Mouse (Mus musculus): ENCODE data around the gene Mocs2. TPM values are rescaled to one million over a fixed set of nuclear protein-coding genes. Genes with fewer than 3 reads are reported as not detected.

Mocs2 gene
- 0.84 and 1.0 TPM in 2 replicates for polyA plus RNA-seq (2012)

GRCm38 (mm10) chr13:114817751-114818360 lies at the start of gene Mocs2:
Mocs2 (plus strand) TSS chr13:114818236.
- TF ChIP-seq GATA1 (IDR thresholded peaks at IDR 0.05; ENCODE audit: low read length): no peak

GRCm38 (mm10) chr13:114791511-114791910 lies 26.5 kb upstream of the Mocs2 start:
- TF ChIP-seq GATA1 (IDR thresholded peaks at IDR 0.05; ENCODE audit: low read length): no peak

DNA sequence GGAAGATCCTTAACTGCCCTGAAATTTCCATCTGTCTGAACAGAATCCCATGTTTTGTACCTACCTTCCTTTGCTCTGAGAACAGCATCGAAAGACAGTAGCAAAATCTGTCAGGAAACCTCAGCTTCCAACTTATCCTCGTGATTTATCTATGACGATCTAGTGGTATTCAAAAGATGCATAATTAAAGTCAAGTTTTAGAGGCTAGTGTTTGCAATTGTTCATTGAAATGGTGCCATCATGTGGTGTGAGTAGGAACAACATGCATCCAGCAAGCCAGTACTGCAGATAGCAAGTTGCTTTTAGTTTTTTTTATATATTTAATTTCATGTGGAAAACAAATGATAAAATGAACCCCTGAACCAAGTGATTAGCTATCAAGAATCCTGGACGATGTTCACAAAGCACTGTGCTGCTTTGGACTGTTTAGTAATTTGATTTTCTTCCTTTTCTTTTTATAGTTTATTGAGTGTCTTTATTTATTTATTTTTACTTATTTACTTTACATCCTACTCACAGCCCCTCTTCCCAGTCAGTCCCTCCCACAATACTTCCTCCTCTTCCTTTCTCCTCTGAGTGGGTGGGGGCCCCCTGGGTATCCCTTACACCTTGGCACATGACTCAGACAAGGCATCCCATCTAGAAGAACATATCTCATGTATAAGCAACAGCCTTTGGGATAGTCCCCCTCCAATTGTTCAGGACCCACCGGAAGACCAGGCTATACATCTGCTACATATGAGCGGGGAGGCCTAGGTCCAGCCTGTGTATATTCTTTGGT lies 24.6 kb upstream of the Mocs2 start:
- TF ChIP-seq GATA1 (IDR thresholded peaks at IDR 0.05; ENCODE audit: low read length): no peak

DNA sequence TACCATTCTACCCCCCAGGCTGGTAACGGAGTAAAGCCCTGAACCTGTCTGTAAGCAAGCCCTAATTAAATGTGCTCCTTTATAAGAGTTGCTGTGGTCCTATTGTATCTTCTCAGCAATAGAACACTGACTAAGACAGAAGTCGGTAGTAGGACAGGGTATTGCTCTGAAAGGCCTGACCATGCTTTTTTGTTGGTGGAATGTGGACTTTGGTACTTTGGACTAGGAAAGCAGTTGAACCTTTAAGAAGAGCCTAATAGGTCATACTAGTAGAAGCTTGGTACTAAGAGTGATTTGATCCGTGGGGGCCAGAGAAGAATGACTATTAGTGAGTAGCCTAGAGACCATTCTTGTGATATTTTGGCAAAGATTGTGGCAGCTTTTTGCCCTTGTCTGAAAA lies 16.2 kb upstream of the Mocs2 start:
- TF ChIP-seq GATA1 (IDR thresholded peaks at IDR 0.05; ENCODE audit: low read length): no peak

DNA sequence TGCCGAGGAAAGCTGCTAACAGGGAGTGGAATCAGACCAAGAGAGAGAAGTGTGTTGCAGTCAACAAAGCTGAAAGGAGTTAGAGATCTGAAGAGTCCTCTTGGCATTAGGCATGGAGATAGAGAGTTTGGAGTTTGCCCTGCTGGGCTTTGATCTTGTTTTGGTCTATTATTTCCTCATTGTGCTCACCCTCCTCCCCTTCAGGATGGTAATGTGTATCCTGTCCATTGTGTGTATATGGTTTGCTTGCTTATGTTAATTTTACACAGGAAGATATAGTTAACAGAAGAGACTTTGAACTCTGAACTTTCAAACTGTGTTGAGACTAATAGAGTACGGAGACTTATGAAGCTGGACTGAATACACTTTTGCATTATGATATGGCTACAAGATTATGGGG lies 15.1 kb upstream of the Mocs2 start:
- no peak for TF ChIP-seq GATA1 (IDR thresholded peaks at IDR 0.05; ENCODE audit: low read length)

GRCm38 (mm10) chr13:114809624-114810210 lies 8.3 kb upstream of the Mocs2 start:
- no peak for TF ChIP-seq GATA1 (IDR thresholded peaks at IDR 0.05; ENCODE audit: low read length)

- TF ChIP-seq GATA1 (IDR thresholded peaks at IDR 0.05; ENCODE audit: low read length): no peak
Observed at GRCm38 (mm10) chr13:114818513-114818912, 477 bp downstream of the Mocs2 start.

DNA sequence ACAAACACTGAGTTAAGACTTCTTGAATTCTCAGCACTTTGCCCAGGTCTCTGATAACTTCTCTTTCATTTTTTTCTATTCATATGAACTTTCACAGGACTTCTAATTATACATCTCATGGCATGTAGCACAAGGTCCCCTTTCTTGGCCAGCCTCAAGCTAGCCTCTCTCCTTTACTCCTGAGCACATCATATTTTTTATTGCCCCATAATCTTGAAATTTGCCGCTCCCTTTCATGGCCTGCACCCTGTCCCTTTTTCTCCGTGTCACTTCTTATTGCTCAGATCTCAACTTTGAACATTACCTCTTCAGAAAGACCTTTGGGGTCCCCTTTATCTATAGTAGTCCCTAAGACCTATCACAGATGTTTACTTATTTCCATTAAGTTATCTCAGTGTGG lies 4.8 kb downstream of the Mocs2 start:
- TF ChIP-seq GATA1 (IDR thresholded peaks at IDR 0.05; ENCODE audit: low read length): no peak

DNA sequence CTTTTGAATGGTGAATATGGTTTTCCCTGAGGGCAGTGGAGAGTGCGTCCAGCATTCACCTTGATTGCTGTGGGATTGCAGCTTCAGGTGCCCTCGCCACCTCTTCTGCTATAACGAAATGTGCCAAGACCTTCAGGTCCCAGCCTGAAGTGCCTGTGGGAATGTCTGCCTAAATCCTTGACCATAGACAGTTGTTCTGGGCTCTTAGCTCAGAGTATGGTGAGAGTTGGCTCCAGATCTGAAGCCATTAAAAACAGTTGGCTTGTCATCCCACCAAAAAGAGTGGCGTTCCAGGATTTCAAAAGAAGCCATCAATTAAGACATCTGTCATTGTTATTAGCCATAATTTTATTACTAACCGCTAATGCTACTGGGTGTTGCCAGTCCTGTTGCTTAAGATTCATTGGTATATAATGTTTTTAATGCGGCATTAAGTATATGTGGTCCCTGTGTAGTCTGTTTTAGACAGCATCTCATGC lies 7.4 kb downstream of the Mocs2 start:
- no peak for TF ChIP-seq GATA1 (IDR thresholded peaks at IDR 0.05; ENCODE audit: low read length)

- no peak for TF ChIP-seq GATA1 (IDR thresholded peaks at IDR 0.05; ENCODE audit: low read length)
Observed at GRCm38 (mm10) chr13:114831367-114831833, 13.4 kb downstream of the Mocs2 start.

GRCm38 (mm10) chr13:114832761-114833160 lies 14.7 kb downstream of the Mocs2 start:
- no peak for TF ChIP-seq GATA1 (IDR thresholded peaks at IDR 0.05; ENCODE audit: low read length)

- TF ChIP-seq GATA1 (IDR thresholded peaks at IDR 0.05; ENCODE audit: low read length): no peak
Observed at GRCm38 (mm10) chr13:114833351-114833750, 15.3 kb downstream of the Mocs2 start.

DNA sequence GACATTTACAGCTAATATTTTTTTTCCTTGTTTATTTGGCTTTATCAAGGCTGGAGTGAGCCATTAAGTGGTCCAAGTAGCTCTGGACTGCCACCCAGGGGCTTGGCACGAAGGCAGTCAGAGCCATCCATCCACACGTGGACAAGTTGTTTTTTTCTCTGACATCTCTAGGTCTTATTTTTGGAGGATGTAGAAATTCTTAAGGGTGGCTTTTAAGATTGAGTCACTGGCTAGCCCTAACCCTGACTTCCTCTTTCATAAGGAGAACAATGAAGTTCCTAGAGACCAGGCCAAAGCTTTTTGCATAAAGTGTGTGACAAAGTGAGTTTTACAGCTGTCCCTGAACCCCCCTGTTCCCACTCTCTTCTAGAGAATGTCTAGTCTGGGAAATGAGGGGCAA lies 16.5 kb downstream of the Mocs2 start:
- TF ChIP-seq GATA1 (IDR thresholded peaks at IDR 0.05; ENCODE audit: low read length): no peak

GRCm38 (mm10) chr13:114837061-114837460 lies 19.0 kb downstream of the Mocs2 start:
- peak; percentile 56 for TF ChIP-seq GATA1 (IDR thresholded peaks at IDR 0.05; ENCODE audit: low read length)

DNA sequence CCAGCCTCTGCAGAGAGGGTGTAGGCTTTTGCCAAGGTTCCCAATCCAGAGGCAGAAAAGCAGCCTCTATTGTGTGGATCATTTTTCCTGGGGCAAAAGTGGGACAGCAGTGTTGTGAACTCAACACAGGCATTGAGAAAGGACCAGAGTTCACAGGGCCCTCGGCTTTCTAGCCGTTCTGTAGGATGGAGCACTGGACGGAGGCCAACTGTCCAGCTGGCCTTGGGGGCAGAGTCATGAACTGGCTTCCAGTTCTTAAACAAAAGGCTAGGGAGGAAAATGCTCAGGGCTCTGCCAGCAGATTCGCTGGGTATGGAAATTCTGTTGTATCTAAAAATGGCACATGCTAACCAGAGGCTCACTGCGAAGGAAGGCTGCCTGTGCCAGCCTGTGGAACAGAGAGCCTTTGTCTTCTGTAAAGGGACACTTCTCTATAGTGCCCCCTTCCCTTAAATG lies 20.5 kb downstream of the Mocs2 start:
- TF ChIP-seq GATA1 (IDR thresholded peaks at IDR 0.05; ENCODE audit: low read length): no peak

DNA sequence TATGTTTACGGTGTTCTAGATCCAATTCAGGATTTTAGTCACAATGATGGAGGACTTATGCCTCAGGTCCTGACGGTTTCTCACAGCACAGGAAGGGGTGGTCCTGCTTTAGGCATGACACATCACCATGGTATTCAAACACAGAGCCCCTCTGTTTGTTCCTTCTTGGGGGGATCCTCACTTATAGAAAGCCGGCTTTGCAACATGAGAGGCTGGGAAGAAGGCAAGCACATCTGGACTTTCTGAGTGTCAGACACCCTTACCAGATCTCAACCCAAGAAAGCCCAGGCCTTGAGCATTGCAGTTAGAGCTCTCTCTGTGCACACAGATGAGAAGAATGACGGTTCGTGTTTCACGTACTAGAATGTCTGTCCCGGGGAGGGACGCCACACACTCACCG lies 21.1 kb downstream of the Mocs2 start:
- no peak for TF ChIP-seq GATA1 (IDR thresholded peaks at IDR 0.05; ENCODE audit: low read length)

Measured in G1E-ER4 (cell line).